Mouse (Mus musculus) myocyte (in vitro differentiated cells): ENCODE data around the gene Acad12. TPM values are rescaled to one million over a fixed set of nuclear protein-coding genes. Genes with fewer than 3 reads are reported as not detected.

Source experiments
- H3K27me3 ChIP-seq: one replicate; pipeline ENCODE4 v1.6.1; 2011; ENCODE audit not compliant: control insufficient read depth, insufficient read depth, insufficient read length
- H3K36me3 ChIP-seq: one replicate; pipeline ENCODE4 v1.6.1; 2011; ENCODE audit not compliant: control insufficient read depth, insufficient read depth
- H3K4me2 ChIP-seq: one replicate; pipeline ENCODE4 v1.6.1; 2011; ENCODE audit warnings: low read depth, control low read depth
- H3K4me3 ChIP-seq: one replicate; pipeline ENCODE4 v1.5.1; 2011; ENCODE audit warnings: mild to moderate bottlenecking, control low read depth, moderate library complexity
- H3K79me2 ChIP-seq: one replicate; pipeline ENCODE4 v1.6.1; 2011; ENCODE audit not compliant: control insufficient read depth, insufficient read depth
- H3ac ChIP-seq: one replicate; pipeline ENCODE4 v1.6.1; 2011; ENCODE audit not compliant: control insufficient read depth, insufficient read length
- CEBPB ChIP-seq: IDR thresholded peaks from 2 replicates; pipeline ENCODE4 v1.6.1; 2011; ENCODE audit warnings: mild to moderate bottlenecking, moderate library complexity; ENCODE audit not compliant: poor library complexity, insufficient read depth, severe bottlenecking
- E2F4 ChIP-seq: IDR thresholded peaks from one replicate; pipeline ENCODE4 v1.6.1; 2011; ENCODE audit warnings: mild to moderate bottlenecking, control low read depth, moderate library complexity; ENCODE audit not compliant: insufficient read depth
- MAX ChIP-seq: IDR thresholded peaks from one replicate; pipeline ENCODE4 v1.6.1; 2011; ENCODE audit warnings: low read depth, mild to moderate bottlenecking, control low read depth
- MYOD1 ChIP-seq, 3 experiments: IDR thresholded peaks; one replicate each; pipeline ENCODE4 v1.6.1; 2011; ENCODE audit warnings: control low read depth in 2 of 3, low read depth in 2 of 3, mild to moderate bottlenecking in 2 of 3, moderate library complexity in 1 of 3; ENCODE audit not compliant: insufficient read length in 2 of 3, control insufficient read depth in 1 of 3
- MYOG ChIP-seq, 3 experiments: IDR thresholded peaks; one replicate each; pipeline ENCODE4 v1.6.1; 2011; ENCODE audit warnings: control low read depth in 2 of 3, low read depth in 2 of 3, mild to moderate bottlenecking in 2 of 3; ENCODE audit not compliant: insufficient read length in 2 of 3, control insufficient read depth in 1 of 3, insufficient read depth in 1 of 3
- POLR2A ChIP-seq: IDR thresholded peaks from one replicate; pipeline ENCODE4 v1.6.1; 2011; ENCODE audit warnings: low read depth, mild to moderate bottlenecking, control low read depth, moderate library complexity; ENCODE audit not compliant: insufficient read length
- POLR2AphosphoS2 ChIP-seq: IDR thresholded peaks from one replicate; pipeline ENCODE4 v1.6.1; 2011; ENCODE audit warnings: low read depth, control low read depth; ENCODE audit not compliant: insufficient read length
- REST ChIP-seq: IDR thresholded peaks from one replicate; pipeline ENCODE4 v1.6.1; 2011; ENCODE audit warnings: mild to moderate bottlenecking, control low read depth, moderate library complexity; ENCODE audit not compliant: insufficient read depth, insufficient read length
- SRF ChIP-seq: IDR thresholded peaks from one replicate; pipeline ENCODE4 v1.6.1; 2011; ENCODE audit warnings: low read depth; ENCODE audit not compliant: control insufficient read depth, insufficient read length
- TCF12 ChIP-seq: IDR thresholded peaks from one replicate; pipeline ENCODE4 v1.6.1; 2011; ENCODE audit warnings: mild to moderate bottlenecking, control low read depth; ENCODE audit not compliant: poor library complexity, insufficient read depth, severe bottlenecking
- TCF3 ChIP-seq: IDR thresholded peaks from one replicate; pipeline ENCODE4 v1.6.1; 2011; ENCODE audit warnings: low read depth, control low read depth; ENCODE audit not compliant: insufficient read length
- USF1 ChIP-seq: IDR thresholded peaks from one replicate; pipeline ENCODE4 v1.6.1; 2011; ENCODE audit warnings: low read depth, mild to moderate bottlenecking, control low read depth, moderate library complexity
- polyA plus RNA-seq: library from polyadenylated mRNA; unstranded; fragments of >200 nt; fragmentation: generic; extraction: Trizol; gene quantifications from one replicate; pipeline ENCODE4 v1.2.1, GENCODE M21; 2012; ENCODE audit warnings: missing spikeins

Acad12 gene
- polyA plus RNA-seq, 1 experiment, result 2.1 TPM

DNA sequence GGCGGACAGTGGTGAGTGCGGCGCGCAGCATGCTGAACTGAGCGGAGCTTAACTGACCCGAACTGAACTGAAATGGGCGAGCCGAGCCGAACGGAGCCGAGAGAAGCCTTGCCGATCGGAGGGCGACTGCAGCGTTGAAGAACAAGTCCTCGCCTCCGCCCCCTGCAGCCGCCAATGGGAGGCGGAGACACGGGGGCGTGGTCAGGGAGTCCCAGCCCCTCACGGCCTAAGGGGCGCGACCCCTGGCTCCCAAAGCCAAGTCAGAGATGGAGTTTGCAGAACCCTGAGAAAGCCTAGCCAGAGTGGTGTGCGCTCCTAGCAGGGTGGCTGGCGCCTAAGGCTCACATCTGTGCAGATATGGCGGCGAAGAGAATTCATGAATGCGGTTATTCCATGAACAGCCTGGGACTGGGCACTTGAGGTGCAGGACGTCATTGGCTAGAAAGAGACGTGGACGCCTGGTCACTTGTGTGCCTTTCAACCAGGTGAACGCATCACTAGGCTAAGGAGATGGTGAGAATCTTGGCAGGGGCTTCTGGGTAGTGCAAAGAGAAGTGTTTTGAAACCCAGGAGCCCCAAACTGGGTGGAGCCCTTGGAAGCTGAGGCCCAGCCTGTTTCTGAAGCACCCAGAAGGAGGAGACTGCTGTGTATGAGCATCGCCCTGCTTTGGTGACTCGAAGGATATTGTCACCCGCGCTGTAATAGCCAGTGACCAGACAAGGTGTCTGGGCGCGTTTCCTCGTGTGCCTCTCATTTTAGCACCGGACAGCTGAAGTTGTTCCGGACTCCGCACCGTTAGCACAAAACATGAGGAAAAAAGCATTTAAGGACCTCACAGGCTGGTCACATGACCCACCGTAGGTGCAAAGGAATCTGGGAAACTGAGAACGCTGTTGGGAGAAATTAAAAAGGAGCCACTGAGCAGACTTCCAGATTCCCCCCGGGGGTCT is 25.0 kb downstream of the Acad12 start, which contains the start of gene Aldh2:
Aldh2 (minus strand) TSS at position 374 of the 951 bp plus-strand sequence.
- Histone ChIP-seq H3ac (peak within 1 kb of the TSS; percentile 88), H3K79me2 (no peaks in the 10 kb centered on the region), H3K4me3 (peak within 1 kb of the TSS; percentile 66), H3K4me2 (peak within 1 kb of the TSS; percentile 98), H3K36me3 (no peaks in the 10 kb centered on the region), H3K27me3 (no peaks in the 10 kb centered on the region)
- peak; percentile 88 for TF ChIP-seq POLR2AphosphoS2
- peak; percentile 96 for TF ChIP-seq USF1
- TF ChIP-seq POLR2A, result peak; percentile 95
- TF ChIP-seq SRF, result no peak
- no peak for TF ChIP-seq TCF3
- TF ChIP-seq CEBPB, result no peak
- TF ChIP-seq MYOG (IDR thresholded peaks at IDR 0.05; ENCODE audit: control insufficient read depth in 1 of 3, insufficient read depth in 1 of 3, insufficient read length in 2 of 3, low read depth in 2 of 3), result no peak

GRCm38 (mm10) chr5:121592816-121593407 is 25.8 kb downstream of the Acad12 start:
- Histone ChIP-seq H3K4me3 (peak overlapping the region; percentile 66), H3K27me3 (no peaks in the 10 kb centered on the region), H3K79me2 (no peaks in the 10 kb centered on the region), H3K4me2 (peak overlapping the region; percentile 98), H3ac (peak overlapping the region; percentile 88), H3K36me3 (no peaks in the 10 kb centered on the region)
- TF ChIP-seq MYOD1 (IDR thresholded peaks at IDR 0.05; ENCODE audit: control insufficient read depth in 1 of 3, insufficient read length in 2 of 3, low read depth in 2 of 3) (no peak), POLR2A (no peak), TCF3 (no peak), USF1 (no peak), CEBPB (no peak), MAX (no peak), E2F4 (no peak), REST (no peak), MYOG (IDR thresholded peaks at IDR 0.05; ENCODE audit: control insufficient read depth in 1 of 3, insufficient read depth in 1 of 3, insufficient read length in 2 of 3, low read depth in 2 of 3) (no peak), POLR2AphosphoS2 (no peak), TCF12 (no peak), SRF (no peak)

GRCm38 (mm10) chr5:121592064-121592815 is 26.5 kb downstream of the Acad12 start:
- peak overlapping the region; percentile 66 for H3K4me3 ChIP-seq
- TF ChIP-seq POLR2AphosphoS2 (no peak), POLR2A (no peak), MYOG (IDR thresholded peaks at IDR 0.05; ENCODE audit: control insufficient read depth in 1 of 3, insufficient read depth in 1 of 3, insufficient read length in 2 of 3, low read depth in 2 of 3) (no peak), REST (no peak), TCF3 (no peak), MYOD1 (IDR thresholded peaks at IDR 0.05; ENCODE audit: control insufficient read depth in 1 of 3, insufficient read length in 2 of 3, low read depth in 2 of 3) (no peak)
- H3ac ChIP-seq, result peak overlapping the region; percentile 88

GRCm38 (mm10) chr5:121591417-121592063 is 27.2 kb downstream of the Acad12 start:
- H3K79me2 ChIP-seq, result no peaks in the 10 kb centered on the region
- H3K4me3 ChIP-seq, result no peak overlapping the region
- peak overlapping the region; percentile 98 for H3K4me2 ChIP-seq
- no peak for TF ChIP-seq TCF12
- TF ChIP-seq USF1, result no peak
- TF ChIP-seq TCF3, result no peak
- no peak for TF ChIP-seq MYOG (IDR thresholded peaks at IDR 0.05; ENCODE audit: control insufficient read depth in 1 of 3, insufficient read depth in 1 of 3, insufficient read length in 2 of 3, low read depth in 2 of 3)
- no peak for TF ChIP-seq POLR2A
- no peak for TF ChIP-seq MYOD1 (IDR thresholded peaks at IDR 0.05; ENCODE audit: control insufficient read depth in 1 of 3, insufficient read length in 2 of 3, low read depth in 2 of 3)
- TF ChIP-seq REST, result no peak
- TF ChIP-seq E2F4, result no peak
- no peak for TF ChIP-seq POLR2AphosphoS2
- no peak for TF ChIP-seq CEBPB
- TF ChIP-seq SRF, result no peak
- no peak for TF ChIP-seq MAX
- H3K27me3 ChIP-seq, result no peaks in the 10 kb centered on the region
- H3ac ChIP-seq, result no peak overlapping the region
- H3K36me3 ChIP-seq, result no peaks in the 10 kb centered on the region

More at GRCm38 (mm10) chr5:121592064-121592815, 26.5 kb downstream of the Acad12 start:
- Histone ChIP-seq H3K36me3 (no peaks in the 10 kb centered on the region), H3K79me2 (no peaks in the 10 kb centered on the region), H3K4me2 (peak overlapping the region; percentile 98), H3K27me3 (no peaks in the 10 kb centered on the region)
